Mouse (Mus musculus): Measurements from ENCODE around the gene S100a2. TPM values are rescaled to one million over a fixed set of nuclear protein-coding genes. Genes with fewer than 3 reads are reported as not detected.

Gene S100a2
- polyA plus RNA-seq, 1 experiment from 2014 or later = not detected

GRCm38 (mm10) chr3:90598212-90598611 lies 8.2 kb downstream of the S100a2 start:
- no peak overlapping the region for H3K27ac ChIP-seq
- 61% methylated on average over 4 of the region's 4 CpGs for WGBS (ENCODE audit: insufficient replicate concordance)
- 0 out of 2 replicates have a peak, but pooled peaks cover under 1% of the 10 kb centered on the region for H3K4me1 ChIP-seq
- no peaks in the 10 kb centered on the region for H3K27me3 ChIP-seq (replicated peaks)
- H3K9me3 ChIP-seq (replicated peaks) = no peaks in the 10 kb centered on the region
- no peak overlapping the region for H3K4me3 ChIP-seq
- no peak overlapping the region for H3K4me2 ChIP-seq
- H3K9ac ChIP-seq = no peak overlapping the region
- H3K36me3 ChIP-seq = no peaks in the 10 kb centered on the region
- no peak for ATAC-seq

- H3K36me3 ChIP-seq = no peaks in the 10 kb centered on the region
- no peak overlapping the region for H3K27ac ChIP-seq
Observed at GRCm38 (mm10) chr3:90599401-90599800, 9.4 kb downstream of the S100a2 start.

GRCm38 (mm10) chr3:90600036-90600435 lies 10.0 kb downstream of the S100a2 start:
- Histone ChIP-seq H3K4me3 (no peak overlapping the region), H3K36me3 (no peaks in the 10 kb centered on the region), H3K4me1 (0 out of 2 replicates have a peak, but pooled peaks cover 4% of the 10 kb centered on the region), H3K9me3 (replicated peaks) (no peaks in the 10 kb centered on the region), H3K27ac (no peak overlapping the region), H3K27me3 (replicated peaks) (no peaks in the 10 kb centered on the region), H3K9ac (no peak overlapping the region), H3K4me2 (no peak overlapping the region)
- WGBS (ENCODE audit: insufficient replicate concordance) = 64% methylated on average over 6 of the region's 6 CpGs
- no peak for ATAC-seq

More at GRCm38 (mm10) chr3:90599401-90599800, 9.4 kb downstream of the S100a2 start:
- no peak overlapping the region for H3K9ac ChIP-seq
- no peak overlapping the region for H3K4me3 ChIP-seq
- no peak overlapping the region for H3K4me2 ChIP-seq
- no peaks in the 10 kb centered on the region for H3K9me3 ChIP-seq (replicated peaks)
- 58% methylated on average over 3 of the region's 3 CpGs for WGBS (ENCODE audit: insufficient replicate concordance)
- H3K4me1 ChIP-seq = 0 out of 2 replicates have a peak, but pooled peaks cover 4% of the 10 kb centered on the region
- no peak for ATAC-seq
- no peaks in the 10 kb centered on the region for H3K27me3 ChIP-seq (replicated peaks)

GRCm38 (mm10) chr3:90600458-90601195 lies 10.6 kb downstream of the S100a2 start:
- ATAC-seq = no peak
- no peak overlapping the region for H3K27ac ChIP-seq
- H3K36me3 ChIP-seq = no peaks in the 10 kb centered on the region
- no peaks in the 10 kb centered on the region for H3K9me3 ChIP-seq (replicated peaks)
- H3K4me3 ChIP-seq = no peak overlapping the region
- no peaks in the 10 kb centered on the region for H3K27me3 ChIP-seq (replicated peaks)
- no peak overlapping the region for H3K9ac ChIP-seq
- H3K4me2 ChIP-seq = no peak overlapping the region
- 63% methylated on average over 8 of the region's 8 CpGs for WGBS (ENCODE audit: insufficient replicate concordance)
- 0 out of 2 replicates have a peak, but pooled peaks cover 4% of the 10 kb centered on the region for H3K4me1 ChIP-seq

GRCm38 (mm10) chr3:90601486-90602110 lies 11.6 kb downstream of the S100a2 start, which contains the start of gene Gm42674:
Gene Gm42674 (plus strand): TSS chr3:90601904.
- 0 out of 2 replicates have a peak, but pooled peaks cover 4% of the 10 kb centered on the region for H3K4me1 ChIP-seq

GRCm38 (mm10) chr3:90603623-90604022 lies 13.6 kb downstream of the S100a2 start, which contains the start of gene S100a4:
Gene S100a4 (plus strand): TSS chr3:90603771.
- H3K4me1 ChIP-seq = 0 out of 2 replicates have a peak, but pooled peaks cover 4% of the 10 kb centered on the region
- H3K27ac ChIP-seq = no peak within 1 kb of the TSS
- ATAC-seq = no peak
- no peak within 1 kb of the TSS for H3K4me3 ChIP-seq
- no peaks in the 10 kb centered on the region for H3K36me3 ChIP-seq
- H3K9me3 ChIP-seq (replicated peaks) = no peaks in the 10 kb centered on the region
- 17% methylated on average over 3 of the region's 3 CpGs for WGBS (ENCODE audit: insufficient replicate concordance)
- H3K4me2 ChIP-seq = no peak within 1 kb of the TSS
- H3K9ac ChIP-seq = no peak within 1 kb of the TSS
- no peaks in the 10 kb centered on the region; the same call in 1 of the 2 replicates for H3K27me3 ChIP-seq (replicated peaks)

More at GRCm38 (mm10) chr3:90601486-90602110, 11.6 kb downstream of the S100a2 start, which contains the start of gene Gm42674:
- Histone ChIP-seq H3K27me3 (replicated peaks) (no peaks in the 10 kb centered on the region), H3K9me3 (replicated peaks) (no peaks in the 10 kb centered on the region), H3K4me3 (no peak within 1 kb of the TSS), H3K36me3 (no peaks in the 10 kb centered on the region), H3K27ac (no peak within 1 kb of the TSS), H3K9ac (no peak within 1 kb of the TSS), H3K4me2 (no peak within 1 kb of the TSS)
- no peak for ATAC-seq
- WGBS (ENCODE audit: insufficient replicate concordance) = 65% methylated on average over 11 of the region's 11 CpGs

- Histone ChIP-seq H3K4me3 (no peak overlapping the region), H3K27me3 (replicated peaks) (no peaks in the 10 kb centered on the region; the same call in 1 of the 2 replicates), H3K4me1 (0 out of 2 replicates have a peak, but pooled peaks cover 4% of the 10 kb centered on the region), H3K27ac (no peak overlapping the region), H3K9me3 (replicated peaks) (no peaks in the 10 kb centered on the region), H3K9ac (no peak overlapping the region), H3K36me3 (no peaks in the 10 kb centered on the region), H3K4me2 (no peak overlapping the region)
- no peak for ATAC-seq
- 44% methylated on average over 4 of the region's 4 CpGs for WGBS (ENCODE audit: insufficient replicate concordance)
Observed at GRCm38 (mm10) chr3:90604416-90604815, 14.4 kb downstream of the S100a2 start.

- no peaks in the 10 kb centered on the region for H3K36me3 ChIP-seq
- WGBS (ENCODE audit: insufficient replicate concordance) = 37% methylated on average over 3 of the region's 3 CpGs
- ATAC-seq = no peak
- H3K27ac ChIP-seq = no peak overlapping the region
- H3K4me3 ChIP-seq = no peak overlapping the region
- no peak overlapping the region for H3K9ac ChIP-seq
- H3K27me3 ChIP-seq (replicated peaks) = no peaks in the 10 kb centered on the region; the same call in 1 of the 2 replicates
- 0 out of 2 replicates have a peak, but pooled peaks cover 4% of the 10 kb centered on the region for H3K4me1 ChIP-seq
- no peak overlapping the region for H3K4me2 ChIP-seq
- H3K9me3 ChIP-seq (replicated peaks) = no peaks in the 10 kb centered on the region
Observed at GRCm38 (mm10) chr3:90605049-90605448, 15.0 kb downstream of the S100a2 start.

GRCm38 (mm10) chr3:90605736-90606135 lies 15.7 kb downstream of the S100a2 start:
- Histone ChIP-seq H3K36me3 (no peaks in the 10 kb centered on the region), H3K4me2 (no peak overlapping the region), H3K9ac (no peak overlapping the region), H3K4me3 (no peak overlapping the region), H3K27me3 (replicated peaks) (no peaks in the 10 kb centered on the region; the same call in 1 of the 2 replicates), H3K27ac (no peak overlapping the region), H3K4me1 (0 out of 2 replicates have a peak, but pooled peaks cover 4% of the 10 kb centered on the region), H3K9me3 (replicated peaks) (no peaks in the 10 kb centered on the region)
- WGBS (ENCODE audit: insufficient replicate concordance) = 68% methylated on average over 2 of the region's 2 CpGs
- no peak for ATAC-seq

- Histone ChIP-seq H3K4me1 (0 out of 2 replicates have a peak, but pooled peaks cover 4% of the 10 kb centered on the region), H3K9ac (no peak overlapping the region), H3K27ac (no peak overlapping the region), H3K36me3 (no peaks in the 10 kb centered on the region), H3K9me3 (replicated peaks) (no peaks in the 10 kb centered on the region), H3K4me2 (no peak overlapping the region), H3K27me3 (replicated peaks) (no peaks in the 10 kb centered on the region; the same call in 1 of the 2 replicates), H3K4me3 (no peak overlapping the region)
- 88% methylated on average over 6 of the region's 6 CpGs for WGBS (ENCODE audit: insufficient replicate concordance)
- ATAC-seq = no peak
Observed at GRCm38 (mm10) chr3:90606185-90606584, 16.1 kb downstream of the S100a2 start.

GRCm38 (mm10) chr3:90607361-90607760 lies 17.3 kb downstream of the S100a2 start:
- 66% methylated on average over 3 of the region's 3 CpGs for WGBS (ENCODE audit: insufficient replicate concordance)
- H3K4me2 ChIP-seq = no peak overlapping the region
- ATAC-seq = no peak
- no peak overlapping the region for H3K27ac ChIP-seq
- H3K36me3 ChIP-seq = no peaks in the 10 kb centered on the region
- no peak overlapping the region for H3K4me3 ChIP-seq
- no peaks in the 10 kb centered on the region for H3K9me3 ChIP-seq (replicated peaks)
- no peak overlapping the region for H3K9ac ChIP-seq
- H3K4me1 ChIP-seq = 0 out of 2 replicates have a peak, but pooled peaks cover 4% of the 10 kb centered on the region
- H3K27me3 ChIP-seq (replicated peaks) = no peaks in the 10 kb centered on the region; the same call in 1 of the 2 replicates

GRCm38 (mm10) chr3:90608223-90608622 lies 18.2 kb downstream of the S100a2 start, which contains the start of gene S100a5:
Gene S100a5 (plus strand): TSS chr3:90608523.
- no peaks in the 10 kb centered on the region for H3K36me3 ChIP-seq
- 36% methylated on average over 3 of the region's 3 CpGs for WGBS (ENCODE audit: insufficient replicate concordance)
- H3K4me2 ChIP-seq = no peak within 1 kb of the TSS
- no peak within 1 kb of the TSS for H3K4me3 ChIP-seq
- H3K27me3 ChIP-seq (replicated peaks) = peaks cover 6% of the 10 kb centered on the region; the same call in 1 of the 2 replicates
- no peak for ATAC-seq
- H3K9ac ChIP-seq = no peak within 1 kb of the TSS
- no peak within 1 kb of the TSS for H3K27ac ChIP-seq
- H3K4me1 ChIP-seq = peaks cover 10% of the 10 kb centered on the region
- no peaks in the 10 kb centered on the region for H3K9me3 ChIP-seq (replicated peaks)
